Comparison of ENCODE assay signal across 8 mouse cellular contexts in the genomic region with DNA sequence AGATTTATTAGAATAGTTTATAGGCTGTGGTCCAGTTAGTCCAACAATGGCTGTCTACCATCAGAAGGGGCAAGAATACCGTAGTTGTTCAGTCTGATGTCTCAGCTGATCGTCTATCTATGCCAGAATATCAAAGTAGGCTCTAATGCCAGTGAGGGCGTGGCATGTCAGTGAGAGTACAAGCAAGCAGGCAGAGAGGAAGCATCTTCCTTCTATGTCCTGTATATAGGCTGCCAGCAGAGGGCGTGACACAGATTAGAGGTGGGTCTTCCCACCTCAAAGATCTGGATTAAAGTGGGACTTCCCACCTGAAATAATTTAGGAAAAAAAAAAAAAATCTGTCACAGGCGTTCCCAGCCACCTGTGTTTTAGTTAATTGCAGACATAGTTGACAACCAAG. TPM values are rescaled to one million over a fixed set of nuclear protein-coding genes. Genes with fewer than 3 reads are reported as not detected.
DNase-seq lines count a peak whose midpoint lies in the region; ATAC-seq and TF ChIP-seq lines count a peak whose summit lies in the region.
"Had no signal": no experiment of that assay in that cellular context is flagged by ENCODE, and none has a peak within 500 bp of the region (broad histone marks: within the 10 kb centered on the region; RNA-seq: fewer than 3 reads in every experiment).

No protein-coding gene starts in this region.

- peak; percentile 51 for TF ChIP-seq CTCF in E14TG2a.4 (conservative IDR thresholded peaks at IDR 0.05; ENCODE audit: low read length)

- no peak overlapping the region for H3K4me3 ChIP-seq in liver, embryonic 12.5 days
- no peak overlapping the region for H3K4me3 ChIP-seq in E14TG2a.4 (replicated peaks; ENCODE audit: low read length)
- H3K4me3 ChIP-seq: lung, embryonic 15.5 days had no signal

- 21% methylated on average over 5 of the region's 5 CpGs for WGBS in liver, embryonic 12.5 days (ENCODE audit: insufficient replicate concordance)

- H3K9me3 ChIP-seq in liver, embryonic 12.5 days (replicated peaks): no peaks in the 10 kb centered on the region
- no peaks in the 10 kb centered on the region for H3K9me3 ChIP-seq in E14TG2a.4 (ENCODE audit: low read length)
- H3K9me3 ChIP-seq: lung, embryonic 15.5 days had no signal

- no peaks in the 10 kb centered on the region for H3K27me3 ChIP-seq in liver, embryonic 12.5 days (replicated peaks)
- H3K27me3 ChIP-seq in E14TG2a.4 (ENCODE audit: insufficient read depth, low read length): no peaks in the 10 kb centered on the region
- H3K27me3 ChIP-seq: lung, embryonic 15.5 days had no signal

- H3K9ac ChIP-seq in liver, embryonic 12.5 days: no peak overlapping the region
- H3K9ac ChIP-seq: lung, embryonic 15.5 days had no signal

- no peak overlapping the region for H3K27ac ChIP-seq in liver, embryonic 12.5 days
- H3K27ac ChIP-seq: lung, embryonic 15.5 days had no signal

- H3K36me3 ChIP-seq in liver, embryonic 12.5 days: peaks cover 31% of the 10 kb centered on the region
- H3K36me3 ChIP-seq in E14TG2a.4 (ENCODE audit: insufficient read depth, low read length): peaks cover 64% of the 10 kb centered on the region

- peak; percentile 40 for DNase-seq in liver
- DNase-seq in brain, adult 2 months (ENCODE audit: low read depth, low spot score): peak; percentile 73
- DNase-seq in lung, postnatal 36 days: peak; percentile 40
- no peak for DNase-seq in adrenal gland, adult 8-10 months
- no peak for DNase-seq in adrenal gland, adult 2 months

- 0 out of 2 replicates have a peak, but pooled peaks cover 4% of the 10 kb centered on the region for H3K4me1 ChIP-seq in liver, embryonic 12.5 days
- peaks cover 34% of the 10 kb centered on the region for H3K4me1 ChIP-seq in E14TG2a.4 (replicated peaks; ENCODE audit: low read depth, low read length)
- H3K4me1 ChIP-seq: lung, embryonic 15.5 days had no signal

- no peak for ATAC-seq in liver, embryonic 12.5 days

- no peak overlapping the region for H3K4me2 ChIP-seq in liver, embryonic 12.5 days
- H3K4me2 ChIP-seq: lung, embryonic 15.5 days had no signal

RNA-seq across cellular contexts. Expression of a gene that starts 7.5 kb away (rescaled TPM):
- polyA plus RNA-seq in liver, embryonic 12.5 days (2016; fragmentation: Nextera tagmentation; extraction: Ambion mirVana): 20.8 and 22.9 TPM in 2 replicates
- 10 to 100 TPM; 22.0 to 25.3 (median 22.4) TPM for total RNA-seq in adrenal gland, adult 8-10 months (2022)
- total RNA-seq in adrenal gland, adult 2 months (2021): 10 to 100 TPM; 13.1 to 16.1 TPM
- 14.2 and 14.3 TPM in 2 replicates for polyA plus RNA-seq in adrenal gland, adult 2 months (2012; rRNA removed)

RNA-seq across cellular contexts. Expression of a gene that starts 7.6 kb away (rescaled TPM):
- polyA plus RNA-seq in liver, embryonic 12.5 days (2016; fragmentation: Nextera tagmentation; extraction: Ambion mirVana): 4.8 and 6.2 TPM in 2 replicates
- 10 to 100 TPM in 1 of 4 experiments, 1 to 10 TPM in 3; 3.5 to 15.4 (median 6.8) TPM for total RNA-seq in adrenal gland, adult 8-10 months (2022)
- total RNA-seq in adrenal gland, adult 2 months (2021): 1 to 10 TPM; 3.0 to 7.8 TPM
- 17.5 and 19.6 TPM in 2 replicates for polyA plus RNA-seq in adrenal gland, adult 2 months (2012; rRNA removed)

RNA-seq across cellular contexts. Expression of a gene that starts 21.6 kb away (rescaled TPM):
- 0.49 and 0.75 TPM in 2 replicates for polyA plus RNA-seq in liver, embryonic 12.5 days (2016; fragmentation: Nextera tagmentation; extraction: Ambion mirVana)
- total RNA-seq in adrenal gland, adult 8-10 months (2022): 1 to 10 TPM; 1.6 to 3.4 (median 3.0) TPM
- 1 to 10 TPM; 2.4 to 4.2 TPM for total RNA-seq in adrenal gland, adult 2 months (2021)
- polyA plus RNA-seq in adrenal gland, adult 2 months (2012; rRNA removed): 7.7 and 8.9 TPM in 2 replicates

Comparison
In these comparisons a context has a peak if more than half of its experiments do, and no peak if none do; other contexts are left out.
1. DNase-seq: peak in liver (single experiment), brain, adult 2 months (single experiment) and lung, postnatal 36 days (single experiment); none in adrenal gland, adult 8-10 months (single experiment) and adrenal gland, adult 2 months (single experiment).